Mouse (Mus musculus) limb, embryonic 11.5 days (tissue): ENCODE measurements at regions not wholly inside any gene's neighbourhood (a gene's known extent, or its start where the extent isn't known, plus 50 kb on each side); places are given as distances from the start of the nearest gene placed in this dataset.
"Not testable (repeated sequence)": the region's sequence is repeated elsewhere in the genome, so short reads cannot be mapped to it uniquely, and the experiment has no call there.

Experiments used
- ATAC-seq: fragments of 200-750 bp; cut with Nextera tagmentation; 2 replicates; pipeline ENCODE4 v1.8.0; 2017; ENCODE audit warnings: low read depth; ENCODE audit not compliant: insufficient number of reproducible peaks, low FRiP score, low TSS enrichment
- DNase-seq: peaks from one replicate; pipeline ENCODE4 v3.0.0-alpha.2; 2015; ENCODE audit warnings: low spot score
- H3K27ac ChIP-seq: fragments of 300-500 bp; sonication (generic); replicated peaks from 2 replicates; pipeline ENCODE4 v1.5.1; 2014; ENCODE audit warnings: low read depth, mild to moderate bottlenecking, low read length
- H3K27me3 ChIP-seq: fragments of 300-500 bp; sonication (generic); 2 replicates; pipeline ENCODE4 v1.6.1; 2014; ENCODE audit warnings: mild to moderate bottlenecking, low read length, mixed read lengths; ENCODE audit not compliant: control insufficient read depth, insufficient read depth
- H3K36me3 ChIP-seq: fragments of 300-500 bp; sonication (generic); 2 replicates; pipeline ENCODE4 v1.6.1; 2014; ENCODE audit warnings: mild to moderate bottlenecking, low read length, moderate library complexity, mixed read lengths; ENCODE audit not compliant: control insufficient read depth, insufficient read depth
- H3K4me1 ChIP-seq: fragments of 300-500 bp; sonication (generic); 2 replicates; pipeline ENCODE4 v1.6.1; 2014; ENCODE audit warnings: low read length, mixed read lengths; ENCODE audit not compliant: control insufficient read depth, insufficient read depth
- H3K4me2 ChIP-seq: fragments of 300-500 bp; sonication (generic); 2 replicates; pipeline ENCODE4 v1.6.1; 2014; ENCODE audit warnings: low read depth, mild to moderate bottlenecking, moderate library complexity; ENCODE audit not compliant: severe bottlenecking
- H3K4me3 ChIP-seq: fragments of 300-500 bp; sonication (generic); 2 replicates; pipeline ENCODE4 v1.5.1; 2014; ENCODE audit warnings: low read depth, low read length
- H3K9ac ChIP-seq: fragments of 300-500 bp; sonication (generic); 2 replicates; pipeline ENCODE4 v1.6.1; 2014; ENCODE audit warnings: mild to moderate bottlenecking, low read length
- H3K9me3 ChIP-seq: fragments of 300-500 bp; sonication (generic); 2 replicates; pipeline ENCODE4 v1.6.1; 2016; ENCODE audit warnings: low read length; ENCODE audit not compliant: control insufficient read depth
- WGBS: fragments of 180-500 bp; shearing (Covaris S2); extraction: QIAGEN DNeasy Blood & Tissue Kit; methylation state at CpG from one replicate; pipeline ENCODE4 v1.1.7; 2014; 5-methylcytosine and 5-hydroxymethylcytosine counted together

DNA sequence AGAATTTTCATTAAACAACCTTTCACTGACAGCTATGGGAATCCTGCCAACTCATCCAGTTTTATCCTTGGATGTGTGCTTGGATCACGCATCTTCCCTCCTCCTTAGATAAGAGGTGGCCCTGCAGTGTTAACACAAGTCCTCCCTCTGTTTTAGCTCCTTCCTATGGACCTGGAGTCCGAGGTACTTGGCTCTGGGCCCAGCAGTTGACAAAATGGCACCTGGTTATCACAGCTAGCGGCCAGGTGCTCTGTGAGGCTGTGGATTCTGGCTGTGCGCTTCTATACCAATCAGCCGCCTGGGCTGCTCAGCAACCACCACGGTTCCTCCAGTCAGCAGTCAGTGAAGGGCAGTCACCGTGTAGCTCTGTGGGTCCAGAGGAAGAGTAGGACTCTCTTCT is 157.4 kb downstream of the Prdm2 start:
- H3K36me3 ChIP-seq = no peaks in the 10 kb centered on the region
- no peaks in the 10 kb centered on the region for H3K9me3 ChIP-seq
- H3K4me1 ChIP-seq = no peaks in the 10 kb centered on the region
- no peak for ATAC-seq
- H3K9ac ChIP-seq = no peak overlapping the region
- no peak overlapping the region for H3K4me2 ChIP-seq
- WGBS = 90% methylated on average over 7 of the region's 7 CpGs
- no peak overlapping the region for H3K27ac ChIP-seq
- no peak for DNase-seq
- H3K4me3 ChIP-seq = no peak overlapping the region
- no peaks in the 10 kb centered on the region for H3K27me3 ChIP-seq

DNA sequence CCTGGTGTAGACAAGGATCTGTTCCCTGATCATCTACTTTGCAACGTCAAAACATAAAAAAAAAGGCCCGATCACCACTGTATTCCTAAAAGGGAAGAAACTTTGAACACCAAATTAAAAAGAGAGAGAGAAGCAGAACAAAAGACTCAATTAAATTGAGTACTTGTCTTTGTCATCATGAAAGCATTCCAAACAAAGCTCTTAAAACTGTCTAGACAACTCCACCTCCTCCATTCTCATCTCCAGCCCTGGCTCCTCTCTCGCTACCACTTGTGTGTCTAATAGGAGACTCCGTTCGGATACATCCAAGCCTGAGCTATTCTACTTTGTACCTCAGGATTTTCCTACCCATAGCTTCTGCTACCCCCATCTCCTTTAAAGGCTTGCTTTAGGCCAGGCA is 159.8 kb downstream of the Prdm2 start:
- DNase-seq (no peak), ATAC-seq (no peak)
- no peak overlapping the region for H3K4me2 ChIP-seq
- H3K27me3 ChIP-seq = no peaks in the 10 kb centered on the region
- no peaks in the 10 kb centered on the region for H3K4me1 ChIP-seq
- no peak overlapping the region for H3K4me3 ChIP-seq
- 94% methylated on average over 5 of the region's 5 CpGs for WGBS
- no peak overlapping the region for H3K9ac ChIP-seq
- no peaks in the 10 kb centered on the region for H3K36me3 ChIP-seq
- no peak overlapping the region for H3K27ac ChIP-seq
- H3K9me3 ChIP-seq = no peaks in the 10 kb centered on the region

DNA sequence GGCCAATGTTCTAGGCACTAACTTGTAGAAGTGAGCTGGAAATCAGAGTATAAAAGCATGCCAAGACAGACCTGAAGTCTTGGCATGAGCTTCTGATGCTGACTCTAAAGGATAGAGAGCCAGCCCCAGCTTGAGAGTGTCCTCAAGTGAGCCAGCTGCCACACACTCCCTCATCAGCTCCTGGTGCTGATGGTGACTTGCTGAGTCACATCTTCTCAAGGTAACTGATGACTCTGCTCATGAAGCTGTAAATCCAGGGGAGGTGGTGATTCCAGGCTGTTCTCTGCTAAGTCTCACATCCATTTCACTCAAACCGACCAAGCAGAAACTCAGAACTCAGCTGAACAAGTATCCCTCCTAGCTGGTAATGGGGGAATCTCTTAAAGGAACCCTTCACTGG is 161.6 kb downstream of the Prdm2 start:
- ATAC-seq (no peak), DNase-seq (no peak)
- Histone ChIP-seq H3K4me3 (no peak overlapping the region), H3K9ac (no peak overlapping the region), H3K4me1 (no peaks in the 10 kb centered on the region), H3K4me2 (no peak overlapping the region), H3K27ac (no peak overlapping the region), H3K27me3 (no peaks in the 10 kb centered on the region), H3K36me3 (no peaks in the 10 kb centered on the region), H3K9me3 (no peaks in the 10 kb centered on the region)
- WGBS = 81% methylated on average over 1 of the region's 1 CpGs

DNA sequence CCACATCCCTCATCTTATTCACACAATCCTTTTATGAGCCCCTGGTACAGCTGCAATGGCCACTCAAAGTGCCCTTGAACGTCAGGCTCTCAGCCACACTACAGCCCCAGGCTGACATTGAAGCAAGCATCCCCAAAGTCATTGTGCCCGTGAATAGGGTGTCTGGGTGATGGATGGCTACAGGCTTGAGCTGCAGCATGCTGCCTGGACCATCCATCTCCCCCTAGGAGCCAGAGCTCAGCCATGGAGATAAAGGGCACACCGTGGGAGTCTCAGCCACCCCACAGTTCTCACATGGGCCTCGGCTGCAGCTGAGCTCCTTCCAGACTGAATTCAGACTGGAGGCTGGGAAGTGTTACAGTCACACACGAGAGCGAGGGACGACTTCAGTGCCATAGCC is 167.6 kb downstream of the Prdm2 start:
- Histone ChIP-seq H3K4me1 (no peaks in the 10 kb centered on the region), H3K9ac (no peak overlapping the region), H3K9me3 (no peaks in the 10 kb centered on the region), H3K36me3 (no peaks in the 10 kb centered on the region), H3K27me3 (no peaks in the 10 kb centered on the region), H3K27ac (no peak overlapping the region), H3K4me3 (no peak overlapping the region), H3K4me2 (no peak overlapping the region)
- no peak for DNase-seq
- no peak for ATAC-seq
- 37% methylated on average over 7 of the region's 7 CpGs for WGBS

DNA sequence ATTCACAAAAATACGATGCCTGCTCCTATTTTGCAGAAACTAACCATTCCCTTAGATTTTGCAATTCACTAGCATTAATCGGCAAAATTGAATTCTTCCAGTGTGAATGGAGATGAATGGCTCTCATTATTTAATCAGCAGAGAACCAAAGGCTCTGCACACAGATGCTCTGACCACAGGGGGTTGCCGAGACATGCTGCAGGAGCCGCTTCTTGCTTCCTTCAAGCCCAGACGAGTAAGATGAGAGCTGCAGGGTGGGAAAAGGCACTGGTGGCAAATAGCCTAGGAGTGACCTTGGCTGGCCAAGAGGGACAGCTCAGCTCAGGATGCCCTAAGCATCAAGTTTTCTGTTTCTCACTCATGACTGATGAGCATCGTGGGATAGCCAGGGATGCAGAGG is 170.0 kb downstream of the Prdm2 start:
- no peak overlapping the region for H3K4me3 ChIP-seq
- no peaks in the 10 kb centered on the region for H3K36me3 ChIP-seq
- no peaks in the 10 kb centered on the region for H3K27me3 ChIP-seq
- no peak overlapping the region for H3K9ac ChIP-seq
- no peak overlapping the region for H3K27ac ChIP-seq
- no peak overlapping the region for H3K4me2 ChIP-seq
- DNase-seq = no peak
- WGBS = 45% methylated on average over 6 of the region's 6 CpGs
- H3K4me1 ChIP-seq = no peaks in the 10 kb centered on the region
- no peaks in the 10 kb centered on the region for H3K9me3 ChIP-seq
- ATAC-seq = no peak

DNA sequence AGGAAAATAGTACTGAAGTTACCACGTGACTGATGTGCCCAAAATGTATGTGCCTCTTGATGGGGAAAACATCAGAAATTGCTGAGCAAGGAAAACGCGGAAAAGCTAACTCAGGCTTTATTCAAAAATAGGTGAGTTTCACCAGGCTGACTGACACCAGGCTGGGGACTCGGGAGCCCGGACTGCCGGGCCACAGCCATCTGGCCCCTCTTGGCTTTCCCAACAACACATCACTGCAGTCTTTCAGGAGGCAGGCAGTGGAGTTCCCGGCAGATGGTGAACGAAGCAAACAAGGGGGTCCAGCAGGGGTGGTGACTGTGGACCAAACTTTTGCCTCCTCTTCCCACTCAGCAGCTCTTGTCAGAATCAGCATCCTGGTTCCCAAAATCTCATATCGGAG is 174.2 kb downstream of the Prdm2 start:
- Histone ChIP-seq H3K4me3 (no peak overlapping the region), H3K27ac (no peak overlapping the region), H3K9ac (no peak overlapping the region), H3K9me3 (no peaks in the 10 kb centered on the region), H3K4me2 (no peak overlapping the region), H3K4me1 (no peaks in the 10 kb centered on the region), H3K36me3 (no peaks in the 10 kb centered on the region), H3K27me3 (no peaks in the 10 kb centered on the region)
- ATAC-seq = no peak
- no peak for DNase-seq
- 78% methylated on average over 9 of the region's 9 CpGs for WGBS

DNA sequence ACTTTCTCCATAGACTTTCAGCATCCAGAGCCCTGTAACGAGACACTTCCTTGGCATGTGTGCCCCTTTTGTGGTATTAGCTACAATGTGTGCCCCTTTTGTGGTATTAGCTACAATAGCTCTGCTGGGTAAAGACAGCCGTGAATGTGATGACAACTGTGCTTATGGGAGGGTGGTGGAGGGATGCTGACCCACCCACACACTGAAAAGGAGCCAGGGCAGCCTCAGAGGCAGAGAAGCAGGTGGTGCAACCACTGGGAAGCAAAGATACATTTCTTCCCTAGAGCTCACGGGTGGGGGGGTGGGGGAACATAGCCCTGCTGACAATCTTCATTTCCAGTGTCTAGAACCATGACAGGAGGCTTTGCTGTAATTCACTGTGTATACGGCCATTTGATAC is 176.1 kb downstream of the Prdm2 start:
- no peak overlapping the region for H3K4me2 ChIP-seq
- H3K9me3 ChIP-seq = no peaks in the 10 kb centered on the region
- DNase-seq (no peak), ATAC-seq (no peak)
- no peak overlapping the region for H3K9ac ChIP-seq
- no peak overlapping the region for H3K27ac ChIP-seq
- H3K27me3 ChIP-seq = no peaks in the 10 kb centered on the region
- 69% methylated on average over 4 of the region's 4 CpGs for WGBS
- H3K4me3 ChIP-seq = no peak overlapping the region
- no peaks in the 10 kb centered on the region for H3K4me1 ChIP-seq
- H3K36me3 ChIP-seq = no peaks in the 10 kb centered on the region

DNA sequence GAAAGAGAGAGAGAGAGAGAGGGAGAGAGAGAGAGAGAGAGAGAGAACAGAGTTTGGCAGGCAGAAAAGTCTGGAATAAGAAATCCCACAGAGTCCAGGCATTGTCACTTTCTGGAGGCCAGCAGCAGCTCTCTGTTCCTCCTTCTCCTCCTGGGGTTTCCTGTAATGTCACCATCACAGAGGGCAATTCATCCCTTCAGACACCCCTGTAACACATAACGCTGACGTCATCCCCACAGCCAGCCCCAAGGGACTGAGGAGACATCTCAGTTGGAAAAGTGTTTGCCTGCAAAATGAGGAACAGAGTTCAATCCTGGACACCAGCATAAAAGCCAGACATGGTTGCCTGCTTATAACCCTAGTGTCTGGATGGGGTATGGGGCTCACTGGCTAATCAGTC is 177.7 kb downstream of the Prdm2 start:
- not testable (repeated sequence) for H3K27ac ChIP-seq, DNase-seq, H3K4me1 ChIP-seq, H3K27me3 ChIP-seq, ATAC-seq, H3K9ac ChIP-seq, H3K9me3 ChIP-seq, H3K36me3 ChIP-seq, H3K4me3 ChIP-seq, H3K4me2 ChIP-seq
- 80% methylated on average over 2 of the region's 2 CpGs for WGBS

DNA sequence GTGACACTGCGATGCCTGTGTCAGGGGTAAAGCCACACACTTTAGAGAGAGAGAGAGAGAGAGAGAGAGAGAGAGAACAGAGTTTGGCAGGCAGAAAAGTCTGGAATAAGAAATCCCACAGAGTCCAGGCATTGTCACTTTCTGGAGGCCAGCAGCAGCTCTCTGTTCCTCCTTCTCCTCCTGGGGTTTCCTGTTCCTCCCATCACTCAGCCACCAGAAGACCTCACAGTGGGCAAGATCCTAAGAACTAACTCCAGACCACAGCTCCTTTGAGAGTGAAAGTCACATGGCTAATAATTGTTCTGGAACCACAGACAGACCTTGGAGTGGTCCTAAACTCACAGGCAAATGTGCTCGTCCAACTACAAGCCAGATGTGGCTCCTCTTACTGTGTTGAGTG is 178.5 kb downstream of the Prdm2 start:
- 85% methylated on average over 2 of the region's 2 CpGs for WGBS
- H3K9me3 ChIP-seq, H3K4me2 ChIP-seq: not testable (repeated sequence)

More for the DNA sequence above, 178.5 kb downstream of the Prdm2 start:
- not testable (repeated sequence) for H3K4me3 ChIP-seq, H3K4me1 ChIP-seq, H3K36me3 ChIP-seq, H3K27ac ChIP-seq, DNase-seq, H3K9ac ChIP-seq, ATAC-seq, H3K27me3 ChIP-seq
